Mouse (Mus musculus) forebrain, embryonic 14.5 days (tissue): Measurements from ENCODE around the gene Hsd11b2. TPM values are rescaled to one million over a fixed set of nuclear protein-coding genes. Genes with fewer than 3 reads are reported as not detected.
A peak's percentile ranks its signal among the peaks of the same experiment; 100 is the strongest.
"Not testable (repeated sequence)": the region's sequence is repeated elsewhere in the genome, so short reads cannot be mapped to it uniquely, and the experiment has no call there.

Source experiments
- ATAC-seq: fragments of 200-750 bp; cut with Nextera tagmentation; 2 replicates; pipeline ENCODE4 v1.8.0; 2017; ENCODE audit warnings: mild to moderate bottlenecking, moderate library complexity
- DNase-seq: peaks from one replicate; pipeline ENCODE4 v3.0.0-alpha.2; 2015; ENCODE audit warnings: low spot score
- H3K27ac ChIP-seq: fragments of 300-500 bp; sonication (generic); 2 replicates; pipeline ENCODE4 v1.5.1; 2014; ENCODE audit warnings: low read depth, mild to moderate bottlenecking, control low read depth, low read length, moderate library complexity
- H3K27me3 ChIP-seq: fragments of 300-500 bp; sonication (generic); replicated peaks from 2 replicates; pipeline ENCODE4 v1.6.1; 2014; ENCODE audit warnings: low read length, control low read depth, mixed read lengths; ENCODE audit not compliant: control insufficient read depth, insufficient read depth
- H3K36me3 ChIP-seq: fragments of 300-500 bp; sonication (generic); 2 replicates; pipeline ENCODE4 v1.6.1; 2014; ENCODE audit warnings: low read length, control low read depth; ENCODE audit not compliant: control insufficient read depth, insufficient read depth
- H3K4me1 ChIP-seq: fragments of 300-500 bp; sonication (generic); 2 replicates; pipeline ENCODE4 v1.6.1; 2014; ENCODE audit warnings: antibody characterized with exemption, low read length, control low read depth; ENCODE audit not compliant: control insufficient read depth, insufficient read depth
- H3K4me2 ChIP-seq: fragments of 300-500 bp; sonication (generic); 2 replicates; pipeline ENCODE4 v1.6.1; 2014; ENCODE audit warnings: mild to moderate bottlenecking, control low read depth, low read length
- H3K4me3 ChIP-seq: fragments of 300-500 bp; sonication (generic); 2 replicates; pipeline ENCODE4 v1.5.1; 2014; ENCODE audit warnings: low read depth, low read length, control low read depth
- H3K9ac ChIP-seq: fragments of 300-500 bp; sonication (generic); 2 replicates; pipeline ENCODE4 v1.6.1; 2014; ENCODE audit warnings: mild to moderate bottlenecking, low read length, control low read depth, moderate library complexity
- H3K9me3 ChIP-seq: fragments of 300-500 bp; sonication (generic); replicated peaks from 2 replicates; pipeline ENCODE4 v1.6.1; 2016; ENCODE audit warnings: low read length, control low read depth, mixed read lengths; ENCODE audit not compliant: control insufficient read depth
- WGBS: fragments of 180-500 bp; shearing (Covaris S2); extraction: QIAGEN DNeasy Blood & Tissue Kit; methylation state at CpG from one replicate; pipeline ENCODE4 v1.1.7; 2014; 5-methylcytosine and 5-hydroxymethylcytosine counted together
- polyA plus RNA-seq: library from polyadenylated mRNA; unstranded; fragments of >200 nt; fragmentation: Nextera tagmentation; extraction: Ambion mirVana; gene quantifications from 2 replicates; pipeline ENCODE4 v1.2.1, GENCODE M21; 2014

The Hsd11b2 gene
- polyA plus RNA-seq, 1 experiment from 2014 or later: 1.1 TPM

DNA sequence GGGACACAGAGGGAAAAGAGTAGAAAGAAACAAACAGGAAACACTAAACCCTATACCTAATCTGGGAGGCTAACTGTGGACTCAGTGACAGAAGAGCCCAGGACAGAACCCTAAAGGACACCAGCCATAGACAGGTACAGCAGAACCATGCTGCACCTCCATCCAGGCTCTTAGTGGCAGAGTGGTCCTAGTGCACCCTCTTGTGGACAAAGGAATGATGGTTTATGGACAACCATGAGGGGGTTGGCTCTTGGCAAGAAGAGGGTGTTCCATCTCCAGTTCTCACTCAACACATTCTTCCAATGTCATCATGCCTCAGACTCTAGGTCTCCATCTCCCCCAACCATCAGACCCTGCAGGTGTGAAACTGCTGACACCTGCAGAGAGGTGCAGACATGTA, 35.5 kb downstream of the Hsd11b2 start:
- Histone ChIP-seq H3K4me3 (no peak overlapping the region), H3K27me3 (no peaks in the 10 kb centered on the region), H3K4me1 (no peaks in the 10 kb centered on the region), H3K27ac (no peak overlapping the region), H3K9me3 (no peaks in the 10 kb centered on the region), H3K9ac (no peak overlapping the region), H3K36me3 (no peaks in the 10 kb centered on the region; the same call in 1 of the 2 replicates), H3K4me2 (no peak overlapping the region)
- ATAC-seq (peak; percentile 68; the same call in 1 of the 2 replicates), DNase-seq (peak; percentile 51)

DNA sequence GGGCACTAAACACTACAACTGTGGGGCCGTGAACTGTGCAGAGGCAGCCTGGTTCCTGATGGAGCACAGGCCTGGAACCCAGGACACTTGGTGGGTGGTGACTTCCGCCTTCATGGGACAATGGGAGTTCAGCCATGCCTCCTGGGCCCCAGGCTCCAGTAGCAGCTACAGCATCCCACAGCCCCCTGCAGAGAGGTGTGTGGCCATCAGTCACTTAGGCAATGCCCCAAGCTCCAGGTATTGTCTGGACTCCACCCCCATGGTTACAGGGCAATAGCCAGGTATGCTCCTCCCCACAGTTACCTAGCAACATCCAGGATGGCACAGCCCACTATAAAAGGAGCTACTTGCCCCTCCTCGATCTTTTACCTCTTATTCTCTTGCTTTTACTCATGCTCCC, 36.7 kb downstream of the Hsd11b2 start:
- no peaks in the 10 kb centered on the region for H3K9me3 ChIP-seq
- H3K27ac ChIP-seq: no peak overlapping the region
- H3K4me3 ChIP-seq: no peak overlapping the region
- WGBS: 64% methylated on average over 3 of the region's 3 CpGs
- ATAC-seq (no peak), DNase-seq (no peak)
- no peaks in the 10 kb centered on the region for H3K27me3 ChIP-seq
- H3K36me3 ChIP-seq: peaks cover 4% of the 10 kb centered on the region; the same call in 1 of the 2 replicates
- H3K4me2 ChIP-seq: no peak overlapping the region
- H3K4me1 ChIP-seq: no peaks in the 10 kb centered on the region
- no peak overlapping the region for H3K9ac ChIP-seq

DNA sequence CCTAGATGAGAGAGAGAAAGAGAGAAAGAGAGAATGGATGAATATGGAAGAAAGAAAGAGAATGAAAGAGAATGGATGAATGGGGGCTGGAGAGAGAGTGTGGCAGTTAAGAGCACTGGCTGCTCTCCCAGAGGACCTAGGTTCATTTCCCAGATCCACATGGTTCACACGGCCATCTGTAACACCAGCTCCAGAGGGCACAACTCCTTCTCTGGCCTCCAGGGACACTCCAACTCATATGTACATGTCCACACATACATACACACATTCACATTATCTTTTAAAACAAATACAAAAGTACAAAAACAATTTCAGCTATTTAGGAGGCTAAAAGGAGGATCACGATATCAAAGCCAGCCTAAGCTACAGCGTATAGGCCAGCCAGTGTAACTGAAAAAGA, 44.3 kb downstream of the Hsd11b2 start:
- ATAC-seq (no peak), DNase-seq (no peak)
- Histone ChIP-seq H3K4me3 (no peak overlapping the region), H3K4me2 (no peak overlapping the region), H3K9me3 (no peaks in the 10 kb centered on the region), H3K36me3 (peaks cover 10% of the 10 kb centered on the region; the same call in 1 of the 2 replicates), H3K27me3 (no peaks in the 10 kb centered on the region), H3K4me1 (peaks cover 21% of the 10 kb centered on the region), H3K27ac (no peak overlapping the region), H3K9ac (no peak overlapping the region)
- WGBS: 87% methylated on average over 3 of the region's 3 CpGs

GRCm38 (mm10) chr8:105563871-105564270, 45.3 kb downstream of the Hsd11b2 start:
- peaks cover 21% of the 10 kb centered on the region for H3K4me1 ChIP-seq
- no peak overlapping the region for H3K4me2 ChIP-seq
- H3K4me3 ChIP-seq: no peak overlapping the region
- DNase-seq (no peak), ATAC-seq (no peak)
- H3K36me3 ChIP-seq: peaks cover 10% of the 10 kb centered on the region; the same call in 1 of the 2 replicates
- H3K27me3 ChIP-seq: no peaks in the 10 kb centered on the region
- no peaks in the 10 kb centered on the region for H3K9me3 ChIP-seq
- H3K27ac ChIP-seq: no peak overlapping the region
- H3K9ac ChIP-seq: no peak overlapping the region
- 96% methylated on average over 1 of the region's 1 CpGs for WGBS

DNA sequence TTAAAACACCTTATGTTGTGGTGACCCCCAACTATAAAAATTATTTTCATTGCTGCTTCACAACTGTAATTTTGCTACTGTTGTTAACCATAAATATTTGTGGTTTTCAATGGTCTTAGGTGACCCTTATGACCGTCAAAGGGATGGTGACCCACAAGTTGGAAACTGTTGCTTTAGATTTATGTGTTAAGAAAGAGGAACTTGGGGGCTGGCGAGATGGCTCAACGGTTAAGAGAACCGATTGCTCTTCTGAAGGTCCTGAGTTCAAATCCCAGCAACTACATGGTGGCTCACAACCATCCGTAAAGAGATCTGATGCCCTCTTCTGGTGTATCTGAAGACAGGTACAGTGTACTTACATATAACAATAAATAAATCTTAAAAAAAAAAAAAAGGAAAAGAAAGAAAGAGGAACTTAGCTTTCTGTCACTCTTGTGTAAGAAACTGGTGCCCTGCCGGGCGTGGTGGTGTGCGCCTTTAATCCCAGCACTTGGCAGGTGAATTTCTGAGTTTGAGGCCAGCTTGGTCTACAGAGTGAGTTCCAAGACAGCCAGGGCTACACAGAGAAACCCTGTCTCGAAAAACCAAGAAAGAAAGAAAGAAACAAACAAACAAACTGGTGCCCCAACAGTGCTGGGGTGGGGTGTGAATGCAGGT, 46.1 kb downstream of the Hsd11b2 start:
- not testable (repeated sequence) for H3K9me3 ChIP-seq, H3K27ac ChIP-seq, H3K36me3 ChIP-seq, ATAC-seq, H3K27me3 ChIP-seq, DNase-seq
- WGBS: 82% methylated on average over 9 of the region's 9 CpGs
- Histone ChIP-seq H3K4me1 (peaks cover 21% of the 10 kb centered on the region), H3K4me3 (peak overlapping the region; percentile 93), H3K4me2 (peak overlapping the region; percentile 75), H3K9ac (peak overlapping the region; percentile 88)

DNA sequence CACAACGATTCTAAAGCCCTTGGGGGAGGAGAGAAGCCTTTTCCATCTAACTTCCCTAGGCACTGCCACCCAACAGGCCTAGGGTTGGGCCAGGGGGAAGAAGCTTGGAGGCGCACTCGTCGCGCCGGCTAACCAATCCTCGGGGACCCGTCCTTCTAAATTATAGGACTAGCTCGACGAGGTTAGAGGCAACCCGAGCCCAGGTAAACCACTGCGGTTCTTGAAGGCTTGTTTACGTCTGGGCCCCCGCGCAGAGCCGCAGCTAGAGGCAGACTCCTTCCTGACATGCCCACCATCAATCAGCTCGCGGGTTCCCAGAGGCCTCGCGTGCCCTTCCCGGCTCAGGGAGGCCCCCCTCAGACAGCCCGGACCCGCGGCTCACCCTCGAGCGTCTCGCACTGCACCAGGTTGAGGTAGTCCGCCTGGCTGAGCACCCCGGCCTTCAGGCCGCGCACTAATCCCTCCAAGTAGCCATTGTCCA, 46.9 kb downstream of the Hsd11b2 start:
- Histone ChIP-seq H3K4me2 (peak overlapping the region; percentile 75), H3K27ac (peak overlapping the region; percentile 84), H3K4me3 (peak overlapping the region; percentile 93), H3K4me1 (peaks cover 21% of the 10 kb centered on the region), H3K36me3 (0 out of 2 replicates have a peak, but pooled peaks cover 6% of the 10 kb centered on the region), H3K9me3 (no peaks in the 10 kb centered on the region), H3K9ac (peak overlapping the region; percentile 88), H3K27me3 (no peaks in the 10 kb centered on the region)
- WGBS: under 1% methylated on average over 31 of the region's 31 CpGs
- DNase-seq: peak; percentile 14
- ATAC-seq: peak; percentile 75

DNA sequence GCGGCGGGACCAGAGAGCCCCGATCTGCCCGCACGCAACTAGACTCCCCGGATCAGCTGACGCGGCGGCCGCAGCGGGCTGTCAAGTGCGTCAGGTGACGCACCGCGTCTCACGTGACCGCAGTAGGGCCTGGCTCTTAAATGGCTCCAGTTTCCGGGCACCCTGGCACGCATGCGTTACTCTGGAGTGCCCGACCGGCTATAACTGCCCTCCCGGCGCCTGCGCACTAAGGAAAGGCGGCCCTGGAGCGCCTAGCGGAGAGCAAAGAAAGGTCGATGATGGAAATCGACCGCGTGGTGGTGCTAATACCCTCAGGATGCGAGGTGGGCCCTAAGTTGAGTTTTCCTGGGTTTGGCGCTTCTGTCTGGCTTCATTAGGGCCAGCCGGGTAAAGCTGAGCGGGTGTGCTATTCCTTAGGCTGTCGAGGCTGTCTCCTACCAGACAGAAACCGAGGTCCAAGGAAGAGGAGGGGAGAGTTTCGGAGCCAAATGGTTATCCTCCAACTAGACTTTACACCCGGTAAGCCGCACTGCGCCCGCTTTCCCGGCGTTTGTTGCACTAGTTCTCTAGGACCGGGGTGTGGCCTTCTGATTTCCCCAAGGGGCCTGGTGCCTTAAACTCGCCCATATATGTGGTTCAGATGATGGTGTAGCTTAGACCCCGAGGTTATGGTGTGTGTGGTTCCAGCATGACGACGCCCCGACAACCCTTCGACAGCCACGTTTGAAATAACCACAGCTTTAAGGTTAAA, 47.6 kb downstream of the Hsd11b2 start, which contains the start of gene Atp6v0d1:
Atp6v0d1 (minus strand) TSS at position 96 of the 751 bp plus-strand sequence.
- peak within 1 kb of the TSS; percentile 75 for H3K4me2 ChIP-seq
- peak within 1 kb of the TSS; percentile 88 for H3K9ac ChIP-seq
- H3K9me3 ChIP-seq: no peaks in the 10 kb centered on the region
- H3K27ac ChIP-seq: peak within 1 kb of the TSS; percentile 84
- WGBS: 4% methylated on average over 53 of the region's 53 CpGs
- H3K4me1 ChIP-seq: peaks cover 21% of the 10 kb centered on the region
- 0 out of 2 replicates have a peak, but pooled peaks cover 6% of the 10 kb centered on the region for H3K36me3 ChIP-seq
- H3K4me3 ChIP-seq: peak within 1 kb of the TSS; percentile 93
- ATAC-seq (peak; percentile 99), DNase-seq (peak; percentile 100)
- H3K27me3 ChIP-seq: no peaks in the 10 kb centered on the region

GRCm38 (mm10) chr8:105566703-105567595, 48.4 kb downstream of the Hsd11b2 start:
- peaks cover 21% of the 10 kb centered on the region for H3K4me1 ChIP-seq
- no peaks in the 10 kb centered on the region for H3K9me3 ChIP-seq
- peak overlapping the region; percentile 75 for H3K4me2 ChIP-seq
- H3K27ac ChIP-seq: no peak overlapping the region
- ATAC-seq (0 out of 2 replicates have a peak, but pooled peaks have one; percentile 2), DNase-seq (peak; percentile 23)
- peak overlapping the region; percentile 68 for H3K9ac ChIP-seq
- no peaks in the 10 kb centered on the region for H3K27me3 ChIP-seq
- 0 out of 2 replicates have a peak, but pooled peaks cover 6% of the 10 kb centered on the region for H3K36me3 ChIP-seq
- WGBS: 39% methylated on average over 27 of the region's 27 CpGs
- peak overlapping the region; percentile 93 for H3K4me3 ChIP-seq
